Mouse (Mus musculus): ENCODE data around the gene Lat.

Gene Lat

GRCm38 (mm10) chr7:126363038-126363437 lies 6.3 kb downstream of the Lat start:
- no peak for DNase-seq

- DNase-seq, result no peak
These were observed 10.3 kb downstream of the Lat start for GRCm38 (mm10) chr7:126359049-126359448.

GRCm38 (mm10) chr7:126358413-126358812 lies 11.0 kb downstream of the Lat start:
- no peak for DNase-seq

- no peak for DNase-seq
These were observed 11.5 kb downstream of the Lat start for GRCm38 (mm10) chr7:126357838-126358237.

- no peak for DNase-seq
These were observed 12.4 kb downstream of the Lat start for GRCm38 (mm10) chr7:126356793-126357591.

GRCm38 (mm10) chr7:126355847-126356597 lies 13.3 kb downstream of the Lat start:
- DNase-seq, result no peak

GRCm38 (mm10) chr7:126354738-126355614 lies 14.4 kb downstream of the Lat start:
- DNase-seq, result no peak

GRCm38 (mm10) chr7:126353994-126354365 lies 15.4 kb downstream of the Lat start:
- DNase-seq, result no peak

- DNase-seq, result no peak
These were observed 15.9 kb downstream of the Lat start for GRCm38 (mm10) chr7:126353251-126353993.

- no peak for DNase-seq
These were observed 17.9 kb downstream of the Lat start for GRCm38 (mm10) chr7:126351419-126351951.

- no peak for DNase-seq
These were observed 18.5 kb downstream of the Lat start for GRCm38 (mm10) chr7:126350748-126351418.

GRCm38 (mm10) chr7:126348293-126348692 lies 21.1 kb downstream of the Lat start:
- no peak for DNase-seq

- no peak for DNase-seq
These were observed 22.3 kb downstream of the Lat start for GRCm38 (mm10) chr7:126347098-126347497.

GRCm38 (mm10) chr7:126345969-126346368 lies 23.4 kb downstream of the Lat start:
- DNase-seq, result no peak

GRCm38 (mm10) chr7:126345557-126345956 lies 23.8 kb downstream of the Lat start:
- DNase-seq, result no peak

GRCm38 (mm10) chr7:126340896-126341295 lies 28.5 kb downstream of the Lat start:
- DNase-seq, result no peak

GRCm38 (mm10) chr7:126340206-126340618 lies 29.2 kb downstream of the Lat start:
- no peak for DNase-seq

- DNase-seq, result no peak
These were observed 29.8 kb downstream of the Lat start for GRCm38 (mm10) chr7:126339521-126339971.

- no peak for DNase-seq
These were observed 30.5 kb downstream of the Lat start for GRCm38 (mm10) chr7:126338906-126339305.

- no peak for DNase-seq
These were observed 33.8 kb downstream of the Lat start for GRCm38 (mm10) chr7:126335556-126335955.

GRCm38 (mm10) chr7:126332691-126333090 lies 36.7 kb downstream of the Lat start:
- DNase-seq, result no peak

- no peak for DNase-seq
These were observed 38.7 kb downstream of the Lat start for GRCm38 (mm10) chr7:126330693-126331092.

Measured in cerebellum, adult 11-12 months (tissue).